Mouse (Mus musculus) MEL (cell line): ENCODE measurements at regions not wholly inside any gene's neighbourhood (a gene's known extent, or its start where the extent isn't known, plus 50 kb on each side); places are given as distances from the start of the nearest gene placed in this dataset.

Experiments used
- DNase-seq: peaks from one replicate; pipeline ENCODE4 v3.0.0; 2011; ENCODE audit warnings: low read depth, low spot score
- H3K27ac ChIP-seq: 2 replicates; pipeline ENCODE4 v1.5.1; 2012; ENCODE audit warnings: low read depth, mild to moderate bottlenecking, control low read depth, low read length, moderate library complexity; ENCODE audit not compliant: control insufficient read depth
- H3K27me3 ChIP-seq, 2 experiments: fragments of 150-350 bp in 1 of 2; sonication (generic) in 1 of 2; 2 replicates each; pipeline ENCODE4 v1.6.1; 2012; ENCODE audit warnings: low read length in 2 of 2, mild to moderate bottlenecking in 2 of 2, improper control_type of control experiment in 1 of 2, moderate library complexity in 1 of 2; ENCODE audit not compliant: insufficient read depth in 2 of 2, control insufficient read depth in 1 of 2
- H3K36me3 ChIP-seq, 2 experiments: 2 replicates each; pipeline ENCODE4 v1.6.1; 2012 to 2014; ENCODE audit warnings: low read length in 2 of 2, improper control_type of control experiment in 1 of 2, inconsistent platforms in 1 of 2, mild to moderate bottlenecking in 1 of 2; ENCODE audit not compliant: insufficient read depth in 2 of 2, control insufficient read depth in 1 of 2
- H3K4me1 ChIP-seq, 2 experiments: fragments of 150-350 bp in 1 of 2; sonication (generic) in 1 of 2; 2 replicates each; pipeline ENCODE4 v1.6.1; 2012; ENCODE audit warnings: low read length in 2 of 2, improper control_type of control experiment in 1 of 2, mild to moderate bottlenecking in 1 of 2; ENCODE audit not compliant: insufficient read depth in 2 of 2, control insufficient read depth in 1 of 2
- H3K4me3 ChIP-seq, 2 experiments: fragments of 150-350 bp in 1 of 2; sonication (generic) in 1 of 2; 2 replicates each; pipeline ENCODE4 v1.5.1; 2012; ENCODE audit warnings: low read depth in 2 of 2, low read length in 2 of 2, mild to moderate bottlenecking in 2 of 2, moderate library complexity in 2 of 2, control low read depth in 1 of 2, improper control_type of control experiment in 1 of 2; ENCODE audit not compliant: control insufficient read depth in 1 of 2, insufficient read depth in 1 of 2
- H3K79me2 ChIP-seq: 2 replicates; pipeline ENCODE4 v1.6.1; 2012; ENCODE audit warnings: mild to moderate bottlenecking, low read length, moderate library complexity; ENCODE audit not compliant: control insufficient read depth, poor library complexity, insufficient read depth
- H3K9ac ChIP-seq: 2 replicates; pipeline ENCODE4 v1.6.1; 2012; ENCODE audit warnings: low read depth, mild to moderate bottlenecking, control low read depth, low read length, moderate library complexity; ENCODE audit not compliant: control insufficient read depth, poor library complexity, severe bottlenecking
- H3K9me3 ChIP-seq: fragments of 150-350 bp; sonication (generic); replicated peaks from 2 replicates; pipeline ENCODE4 v1.6.1; 2012; ENCODE audit warnings: mild to moderate bottlenecking, low read length, improper control_type of control experiment, moderate library complexity; ENCODE audit not compliant: insufficient read depth
- E2F4 ChIP-seq: IDR thresholded peaks from 2 replicates; pipeline ENCODE4 v1.6.1; 2011; ENCODE audit warnings: low read depth, low read length, improper control_type of control experiment, borderline replicate concordance
- ELF1 ChIP-seq: IDR thresholded peaks from 2 replicates; pipeline ENCODE4 v1.6.1; 2014; ENCODE audit warnings: low read depth, mild to moderate bottlenecking, inconsistent platforms, low read length, improper control_type of control experiment, moderate library complexity
- EP300 ChIP-seq, 2 experiments: IDR thresholded peaks; 2 replicates each; pipeline ENCODE4 v1.6.1; 2011; ENCODE audit warnings: improper control_type of control experiment in 2 of 2, low read length in 2 of 2, low read depth in 1 of 2, mild to moderate bottlenecking in 1 of 2
- ETS1 ChIP-seq: IDR thresholded peaks from 2 replicates; pipeline ENCODE4 v1.6.1; 2012; ENCODE audit warnings: low read depth, mild to moderate bottlenecking, inconsistent platforms, low read length, improper control_type of control experiment, moderate library complexity
- JUND ChIP-seq: IDR thresholded peaks from 2 replicates; pipeline ENCODE4 v1.6.1; 2011; ENCODE audit warnings: low read depth, mild to moderate bottlenecking, improper control_type of control experiment, low read length
- KAT2A ChIP-seq: conservative IDR thresholded peaks from 2 replicates; pipeline ENCODE4 v1.6.1; 2012; ENCODE audit warnings: low read depth, low read length, improper control_type of control experiment, inconsistent platforms
- MAFK ChIP-seq: IDR thresholded peaks from 2 replicates; pipeline ENCODE4 v1.6.1; 2011; ENCODE audit warnings: low read depth, mild to moderate bottlenecking, low read length, improper control_type of control experiment, borderline replicate concordance
- MXI1 ChIP-seq: IDR thresholded peaks from 2 replicates; pipeline ENCODE4 v1.6.1; 2011; ENCODE audit warnings: mild to moderate bottlenecking, low read depth, low read length, improper control_type of control experiment
- MYB ChIP-seq: IDR thresholded peaks from 2 replicates; pipeline ENCODE4 v1.6.1; 2011; ENCODE audit warnings: mild to moderate bottlenecking, low read depth, low read length, improper control_type of control experiment
- MYC ChIP-seq: IDR thresholded peaks from 2 replicates; pipeline ENCODE4 v1.6.1; 2011; ENCODE audit warnings: low read depth, mild to moderate bottlenecking, low read length, improper control_type of control experiment, moderate library complexity
- NELFE ChIP-seq: IDR thresholded peaks from 2 replicates; pipeline ENCODE4 v1.6.1; 2011; ENCODE audit warnings: low read depth, low read length, improper control_type of control experiment
- POLR2A ChIP-seq, 2 experiments: IDR thresholded peaks; 2 replicates each; pipeline ENCODE4 v1.6.1; 2011 to 2012; ENCODE audit warnings: low read length in 2 of 2, mild to moderate bottlenecking in 2 of 2, control low read depth in 1 of 2, improper control_type of control experiment in 1 of 2, low read depth in 1 of 2, moderate library complexity in 1 of 2; ENCODE audit not compliant: control insufficient read depth in 1 of 2, insufficient read depth in 1 of 2, poor library complexity in 1 of 2
- RCOR1 ChIP-seq: IDR thresholded peaks from 2 replicates; pipeline ENCODE4 v1.6.1; 2012; ENCODE audit warnings: low read depth, mild to moderate bottlenecking, inconsistent platforms, low read length, improper control_type of control experiment
- TAL1 ChIP-seq: IDR thresholded peaks from 2 replicates; pipeline ENCODE4 v1.6.1; 2012; ENCODE audit warnings: mild to moderate bottlenecking, inconsistent platforms, low read length, moderate library complexity, mixed read lengths
- TBP ChIP-seq: IDR thresholded peaks from 2 replicates; pipeline ENCODE4 v1.8.0; 2011; ENCODE audit warnings: low read depth, low read length, improper control_type of control experiment
- ZC3H11A ChIP-seq: IDR thresholded peaks from 2 replicates; pipeline ENCODE4 v1.6.1; 2012; ENCODE audit warnings: low read depth, mild to moderate bottlenecking, inconsistent platforms, low read length, improper control_type of control experiment

GRCm38 (mm10) chr2:74435184-74435911 lies 143.9 kb downstream of the Lnpk start:
- DNase-seq: no peak
- Histone ChIP-seq H3K4me1 (no peaks in the 10 kb centered on the region), H3K36me3 (no peaks in the 10 kb centered on the region), H3K9me3 (no peaks in the 10 kb centered on the region), H3K79me2 (no peaks in the 10 kb centered on the region), H3K27me3 (peaks cover 0 to 8% of the 10 kb centered on the region in 2 experiments; a peak in 3 of 4 replicates), H3K27ac (no peak overlapping the region), H3K9ac (no peak overlapping the region), H3K4me3 (no peak overlapping the region)
- TF ChIP-seq KAT2A: no peak
- TF ChIP-seq MXI1: no peak
- no peak for TF ChIP-seq ZC3H11A
- TF ChIP-seq TAL1: no peak
- no peak for TF ChIP-seq MYB
- TF ChIP-seq E2F4: no peak
- TF ChIP-seq EP300 (IDR thresholded peaks at IDR 0.05; ENCODE audit: low read depth in 1 of 2, low read length in 2 of 2): no peak
- TF ChIP-seq TBP: no peak
- TF ChIP-seq JUND: no peak

- TF ChIP-seq POLR2A (IDR thresholded peaks at IDR 0.05; ENCODE audit: control insufficient read depth in 1 of 2, insufficient read depth in 1 of 2, low read depth in 1 of 2, low read length in 2 of 2, poor library complexity in 1 of 2) (no peak), NELFE (no peak), KAT2A (no peak), ETS1 (no peak), JUND (no peak), MAFK (no peak), ELF1 (no peak), RCOR1 (no peak), MYC (no peak), EP300 (IDR thresholded peaks at IDR 0.05; ENCODE audit: low read depth in 1 of 2, low read length in 2 of 2) (no peak), MYB (no peak)
- Histone ChIP-seq H3K36me3 (no peaks in the 10 kb centered on the region), H3K4me3 (no peak overlapping the region), H3K27me3 (peaks cover 0 to 12% of the 10 kb centered on the region in 2 experiments), H3K79me2 (no peaks in the 10 kb centered on the region), H3K27ac (no peak overlapping the region), H3K9me3 (no peaks in the 10 kb centered on the region), H3K9ac (no peak overlapping the region), H3K4me1 (no peaks in the 10 kb centered on the region)
- DNase-seq: no peak
Measured at GRCm38 (mm10) chr2:74426746-74427145, 152.5 kb downstream of the Lnpk start.
